Mouse (Mus musculus): ENCODE measurements around the gene Fam120a.

Fam120a gene

GRCm38 (mm10) chr13:48965559-48966525 is 2.0 kb downstream of the Fam120a start:
- peak; percentile 64 for DNase-seq

GRCm38 (mm10) chr13:48964850-48965249 is 3.0 kb downstream of the Fam120a start:
- no peak for DNase-seq

- no peak for DNase-seq
Observed at GRCm38 (mm10) chr13:48963111-48963510, 4.7 kb downstream of the Fam120a start.

- DNase-seq = no peak
Observed at GRCm38 (mm10) chr13:48962519-48962918, 5.3 kb downstream of the Fam120a start.

- no peak for DNase-seq
Observed at GRCm38 (mm10) chr13:48958608-48959007, 9.2 kb downstream of the Fam120a start.

GRCm38 (mm10) chr13:48954825-48955224 is 13.0 kb downstream of the Fam120a start:
- DNase-seq = peak in 1 of 2 experiments; percentile 9

- no peak for DNase-seq
Observed at GRCm38 (mm10) chr13:48950600-48951241, 17.1 kb downstream of the Fam120a start.

- no peak for DNase-seq
Observed at GRCm38 (mm10) chr13:48948951-48949350, 18.9 kb downstream of the Fam120a start.

GRCm38 (mm10) chr13:48944571-48944970 is 23.2 kb downstream of the Fam120a start:
- no peak for DNase-seq

GRCm38 (mm10) chr13:48942471-48942870 is 25.3 kb downstream of the Fam120a start:
- DNase-seq = no peak

GRCm38 (mm10) chr13:48941773-48942172 is 26.0 kb downstream of the Fam120a start:
- no peak for DNase-seq

GRCm38 (mm10) chr13:48934597-48934996 is 33.2 kb downstream of the Fam120a start:
- no peak for DNase-seq

GRCm38 (mm10) chr13:48932692-48933091 is 35.1 kb downstream of the Fam120a start:
- no peak for DNase-seq

GRCm38 (mm10) chr13:48931687-48932086 is 36.1 kb downstream of the Fam120a start:
- no peak for DNase-seq

GRCm38 (mm10) chr13:48931232-48931631 is 36.6 kb downstream of the Fam120a start:
- no peak for DNase-seq

GRCm38 (mm10) chr13:48929535-48930110 is 38.2 kb downstream of the Fam120a start:
- peak; percentile 7 to 16 for DNase-seq

GRCm38 (mm10) chr13:48927609-48928008 is 40.2 kb downstream of the Fam120a start:
- no peak for DNase-seq

- no peak for DNase-seq
Observed at GRCm38 (mm10) chr13:48922712-48923111, 45.1 kb downstream of the Fam120a start.

- no peak for DNase-seq
Observed at GRCm38 (mm10) chr13:48921256-48921655, 46.6 kb downstream of the Fam120a start.

- DNase-seq = no peak
Observed at GRCm38 (mm10) chr13:48919756-48920415, 47.9 kb downstream of the Fam120a start.

- DNase-seq = no peak
Observed at GRCm38 (mm10) chr13:48917113-48917599, 50.7 kb downstream of the Fam120a start.

GRCm38 (mm10) chr13:48913680-48914079 is 54.1 kb downstream of the Fam120a start:
- DNase-seq = no peak

GRCm38 (mm10) chr13:48913141-48913540 is 54.7 kb downstream of the Fam120a start:
- no peak for DNase-seq

Measured in B cell, adult 2 months (primary cell).